8 mouse cellular contexts compared by ENCODE assay signal in the genomic region with DNA sequence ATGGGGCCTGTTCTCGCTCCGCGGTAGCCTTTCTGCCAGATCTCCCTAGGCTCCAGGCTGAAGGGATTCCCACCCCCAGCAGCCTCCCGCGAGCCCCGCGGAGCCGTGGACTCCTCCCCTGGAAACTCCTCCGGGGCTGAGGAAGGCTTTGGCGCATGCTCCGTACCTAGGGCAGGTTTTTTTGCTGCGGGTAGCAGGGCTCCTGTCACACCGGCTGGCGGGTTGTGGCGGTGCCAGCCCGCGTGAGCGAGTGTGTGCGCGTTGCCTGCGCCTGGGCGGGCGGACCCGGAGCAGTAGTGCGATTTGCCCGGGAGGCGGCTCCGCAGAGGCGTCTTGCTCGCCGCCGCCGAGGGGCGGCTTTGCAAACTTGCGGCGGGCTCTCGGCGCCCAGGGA. TPM values are rescaled to one million over a fixed set of nuclear protein-coding genes. Genes with fewer than 3 reads are reported as not detected.
DNase-seq lines count a peak whose midpoint lies in the region; ATAC-seq and TF ChIP-seq lines count a peak whose summit lies in the region.

No protein-coding gene starts in this region.

- H3K9ac ChIP-seq in heart, embryonic 11.5 days (ENCODE audit: low read depth, low read length) = peak overlapping the region; percentile 67
- H3K9ac ChIP-seq in kidney, embryonic 15.5 days = peak overlapping the region; percentile 57
- peak overlapping the region; percentile 68 for H3K9ac ChIP-seq in limb, embryonic 12.5 days (replicated peaks)
- peak overlapping the region; percentile 72 for H3K9ac ChIP-seq in midbrain, embryonic 13.5 days (replicated peaks)
- peak overlapping the region; percentile 69 for H3K9ac ChIP-seq in stomach, embryonic 16.5 days (ENCODE audit: low read length)

- TF ChIP-seq POLR2A in bone marrow macrophage, adult 2 months (IDR thresholded peaks at IDR 0.05; ENCODE audit: borderline replicate concordance, low read depth, low read length) = no peak

- H3K27me3 ChIP-seq in embryonic facial prominence, embryonic 10.5 days (replicated peaks; ENCODE audit: low read depth, poor library complexity, severe bottlenecking) = peaks cover 89% of the 10 kb centered on the region
- peaks cover 50% of the 10 kb centered on the region for H3K27me3 ChIP-seq in heart, embryonic 11.5 days (ENCODE audit: control insufficient read depth, insufficient read depth, low read length)
- H3K27me3 ChIP-seq in kidney, embryonic 15.5 days = peaks cover 65% of the 10 kb centered on the region
- peaks cover 73% of the 10 kb centered on the region for H3K27me3 ChIP-seq in limb, embryonic 12.5 days
- peaks cover 61% of the 10 kb centered on the region for H3K27me3 ChIP-seq in midbrain, embryonic 13.5 days
- peaks cover 20% of the 10 kb centered on the region for H3K27me3 ChIP-seq in stomach, embryonic 16.5 days (ENCODE audit: control insufficient read depth, insufficient read depth, low read length)

- H3K27ac ChIP-seq in bone marrow macrophage, adult 2 months (ENCODE audit: insufficient read depth, low read depth, low read length) = no peak overlapping the region
- H3K27ac ChIP-seq in embryonic facial prominence, embryonic 10.5 days (replicated peaks) = peak overlapping the region; percentile 35; the same call in 1 of the 2 replicates
- no peak overlapping the region for H3K27ac ChIP-seq in heart, embryonic 11.5 days (ENCODE audit: low read depth, low read length)
- no peak overlapping the region for H3K27ac ChIP-seq in kidney, embryonic 15.5 days
- H3K27ac ChIP-seq in limb, embryonic 12.5 days = no peak overlapping the region
- H3K27ac ChIP-seq in midbrain, embryonic 13.5 days = peak overlapping the region; percentile 19; the same call in 1 of the 2 replicates
- H3K27ac ChIP-seq in stomach, embryonic 16.5 days (ENCODE audit: low read length) = no peak overlapping the region

- H3K4me2 ChIP-seq in heart, embryonic 11.5 days = peak overlapping the region; percentile 99
- peak overlapping the region; percentile 100 for H3K4me2 ChIP-seq in kidney, embryonic 15.5 days
- H3K4me2 ChIP-seq in limb, embryonic 12.5 days = peak overlapping the region; percentile 98
- H3K4me2 ChIP-seq in midbrain, embryonic 13.5 days (replicated peaks) = peak overlapping the region; percentile 99
- peak overlapping the region; percentile 98 for H3K4me2 ChIP-seq in stomach, embryonic 16.5 days (ENCODE audit: low read depth, low read length)

- peak; percentile 71 for ATAC-seq in heart, embryonic 11.5 days (replicated peaks; ENCODE audit: insufficient number of reproducible peaks, low FRiP score, low TSS enrichment)
- peak; percentile 84 for ATAC-seq in kidney, embryonic 15.5 days (replicated peaks; ENCODE audit: low FRiP score)
- ATAC-seq in limb, embryonic 12.5 days (ENCODE audit: insufficient number of reproducible peaks, insufficient read depth, low FRiP score, low TSS enrichment, low read depth) = peak; percentile 83
- ATAC-seq in midbrain, embryonic 13.5 days = peak; percentile 91
- ATAC-seq in stomach, embryonic 16.5 days (ENCODE audit: insufficient read depth, low FRiP score) = peak; percentile 83

- H3K4me1 ChIP-seq in bone marrow macrophage, adult 2 months (ENCODE audit: control insufficient read depth, insufficient read depth, low read length) = no peaks in the 10 kb centered on the region
- H3K4me1 ChIP-seq in embryonic facial prominence, embryonic 10.5 days = peaks cover 19% of the 10 kb centered on the region
- peaks cover 5% of the 10 kb centered on the region; the same call in 1 of the 2 replicates for H3K4me1 ChIP-seq in heart, embryonic 11.5 days (ENCODE audit: control insufficient read depth, insufficient read depth, low read length)
- H3K4me1 ChIP-seq in kidney, embryonic 15.5 days = peaks cover 19% of the 10 kb centered on the region
- H3K4me1 ChIP-seq in limb, embryonic 12.5 days (replicated peaks) = peaks cover 13% of the 10 kb centered on the region
- H3K4me1 ChIP-seq in midbrain, embryonic 13.5 days (replicated peaks) = peaks cover 23% of the 10 kb centered on the region
- peaks cover 9% of the 10 kb centered on the region; the same call in 1 of the 2 replicates for H3K4me1 ChIP-seq in stomach, embryonic 16.5 days (ENCODE audit: control insufficient read depth, insufficient read depth, low read length)

- DNase-seq in embryonic facial prominence, embryonic 10.5 days (ENCODE audit: low spot score) = peak; percentile 77
- no peak for DNase-seq in spleen, adult 12 weeks (ENCODE audit: low spot score)

- no peaks in the 10 kb centered on the region for H3K9me3 ChIP-seq in embryonic facial prominence, embryonic 10.5 days
- no peaks in the 10 kb centered on the region for H3K9me3 ChIP-seq in heart, embryonic 11.5 days (replicated peaks; ENCODE audit: control insufficient read depth, low read length)
- H3K9me3 ChIP-seq in kidney, embryonic 15.5 days (replicated peaks) = no peaks in the 10 kb centered on the region
- no peaks in the 10 kb centered on the region for H3K9me3 ChIP-seq in limb, embryonic 12.5 days
- H3K9me3 ChIP-seq in midbrain, embryonic 13.5 days = no peaks in the 10 kb centered on the region
- H3K9me3 ChIP-seq in stomach, embryonic 16.5 days (replicated peaks; ENCODE audit: control insufficient read depth, low read length) = no peaks in the 10 kb centered on the region

- H3K4me3 ChIP-seq in bone marrow macrophage, adult 2 months (ENCODE audit: insufficient read depth, low read length) = peak overlapping the region; percentile 23
- peak overlapping the region; percentile 75 for H3K4me3 ChIP-seq in embryonic facial prominence, embryonic 10.5 days
- H3K4me3 ChIP-seq in heart, embryonic 11.5 days (ENCODE audit: low read depth, low read length) = peak overlapping the region; percentile 70
- peak overlapping the region; percentile 54 for H3K4me3 ChIP-seq in kidney, embryonic 15.5 days (replicated peaks)
- H3K4me3 ChIP-seq in limb, embryonic 12.5 days (replicated peaks) = peak overlapping the region; percentile 71
- H3K4me3 ChIP-seq in midbrain, embryonic 13.5 days (replicated peaks) = peak overlapping the region; percentile 76
- peak overlapping the region; percentile 67 for H3K4me3 ChIP-seq in stomach, embryonic 16.5 days (replicated peaks; ENCODE audit: low read length)

- TF ChIP-seq CTCF in bone marrow macrophage, adult 2 months (IDR thresholded peaks at IDR 0.05; ENCODE audit: low read depth, low read length) = no peak

- under 1% methylated on average over 38 of the region's 38 CpGs for WGBS in embryonic facial prominence, embryonic 10.5 days
- WGBS in heart, embryonic 11.5 days (ENCODE audit: insufficient replicate concordance) = under 1% methylated on average over 37 of the region's 38 CpGs
- under 1% methylated on average over 27 of the region's 38 CpGs for WGBS in kidney, embryonic 15.5 days
- under 1% methylated on average over 37 of the region's 38 CpGs for whole genome bisulfite sequencing in limb, embryonic 12.5 days
- 0% methylated on average over 37 of the region's 38 CpGs for whole genome bisulfite sequencing in midbrain, embryonic 13.5 days
- WGBS in stomach, embryonic 16.5 days = under 1% methylated on average over 38 of the region's 38 CpGs

- no peaks in the 10 kb centered on the region for H3K36me3 ChIP-seq in embryonic facial prominence, embryonic 10.5 days (replicated peaks)
- H3K36me3 ChIP-seq in heart, embryonic 11.5 days (ENCODE audit: control insufficient read depth, insufficient read depth, low read length) = no peaks in the 10 kb centered on the region
- H3K36me3 ChIP-seq in kidney, embryonic 15.5 days = no peaks in the 10 kb centered on the region
- H3K36me3 ChIP-seq in limb, embryonic 12.5 days = no peaks in the 10 kb centered on the region
- H3K36me3 ChIP-seq in midbrain, embryonic 13.5 days = no peaks in the 10 kb centered on the region
- H3K36me3 ChIP-seq in stomach, embryonic 16.5 days (ENCODE audit: control insufficient read depth, insufficient read depth, low read length) = no peaks in the 10 kb centered on the region

RNA-seq across cellular contexts. Expression of gene Hs6st3, which starts 0.6 kb away (rescaled TPM):
- polyA plus RNA-seq in bone marrow macrophage, adult 2 months (2012; ENCODE audit: insufficient read depth, insufficient read length, missing spikeins) = not detected in 2 replicates
- not detected in 2 replicates for polyA plus RNA-seq in embryonic facial prominence, embryonic 10.5 days (2016; fragmentation: Nextera tagmentation; extraction: Ambion mirVana)
- polyA plus RNA-seq in heart, embryonic 11.5 days (2014; fragmentation: Nextera tagmentation; extraction: Ambion mirVana) = 0.20 TPM in 1 of 2 replicates, not detected in the other
- 0.09 and 0.18 TPM in 2 replicates for polyA plus RNA-seq in kidney, embryonic 15.5 days (2015; fragmentation: Nextera tagmentation; extraction: Ambion mirVana)
- 0.17 and 0.31 TPM in 2 replicates for polyA plus RNA-seq in limb, embryonic 12.5 days (2016; fragmentation: Nextera tagmentation; extraction: Ambion mirVana)
- polyA plus RNA-seq in midbrain, embryonic 13.5 days (2015; fragmentation: Nextera tagmentation; extraction: Ambion mirVana) = 0.88 and 1.3 TPM in 2 replicates
- not detected in 2 replicates for polyA plus RNA-seq in stomach, embryonic 16.5 days (2015; fragmentation: Nextera tagmentation; extraction: Ambion mirVana)

RNA-seq across cellular contexts. Expression of gene Uggt2, which starts 38.3 kb away (rescaled TPM):
- 3.8 and 4.5 TPM in 2 replicates for polyA plus RNA-seq in bone marrow macrophage, adult 2 months (2012; ENCODE audit: insufficient read depth, insufficient read length, missing spikeins)
- polyA plus RNA-seq in embryonic facial prominence, embryonic 10.5 days (2016; fragmentation: Nextera tagmentation; extraction: Ambion mirVana) = 14.5 and 17.3 TPM in 2 replicates
- polyA plus RNA-seq in heart, embryonic 11.5 days (2014; fragmentation: Nextera tagmentation; extraction: Ambion mirVana) = 11.1 and 11.2 TPM in 2 replicates
- 12.7 and 13.3 TPM in 2 replicates for polyA plus RNA-seq in kidney, embryonic 15.5 days (2015; fragmentation: Nextera tagmentation; extraction: Ambion mirVana)
- 23.5 and 24.2 TPM in 2 replicates for polyA plus RNA-seq in limb, embryonic 12.5 days (2016; fragmentation: Nextera tagmentation; extraction: Ambion mirVana)
- polyA plus RNA-seq in midbrain, embryonic 13.5 days (2015; fragmentation: Nextera tagmentation; extraction: Ambion mirVana) = 20.1 and 20.8 TPM in 2 replicates
- 8.9 and 10.2 TPM in 2 replicates for polyA plus RNA-seq in stomach, embryonic 16.5 days (2015; fragmentation: Nextera tagmentation; extraction: Ambion mirVana)

Comparison
In these comparisons a context has a peak if more than half of its experiments do, and no peak if none do; other contexts are left out.
1. H3K27ac ChIP-seq: peak in embryonic facial prominence, embryonic 10.5 days (single experiment) and midbrain, embryonic 13.5 days (single experiment); none in bone marrow macrophage, adult 2 months (single experiment), heart, embryonic 11.5 days (single experiment), kidney, embryonic 15.5 days (single experiment), limb, embryonic 12.5 days (single experiment) and stomach, embryonic 16.5 days (single experiment).
2. H3K4me3 ChIP-seq: peak in every context shown above with its lines; median percentile 76 in midbrain, embryonic 13.5 days; 75 in embryonic facial prominence, embryonic 10.5 days; 71 in limb, embryonic 12.5 days; 70 in heart, embryonic 11.5 days; 67 in stomach, embryonic 16.5 days; 54 in kidney, embryonic 15.5 days; 23 in bone marrow macrophage, adult 2 months.
3. Peak in every context shown above with its lines, with median percentiles within 50 percentile points of each other: ATAC-seq, H3K4me2 ChIP-seq and H3K9ac ChIP-seq.